Mouse (Mus musculus) cerebellum, adult 11-12 months (tissue): ENCODE results near the gene Tsen2.

Experiments used
- DNase-seq: peaks from one replicate; pipeline ENCODE4 v3.0.0; 2022

Gene Tsen2

DNA sequence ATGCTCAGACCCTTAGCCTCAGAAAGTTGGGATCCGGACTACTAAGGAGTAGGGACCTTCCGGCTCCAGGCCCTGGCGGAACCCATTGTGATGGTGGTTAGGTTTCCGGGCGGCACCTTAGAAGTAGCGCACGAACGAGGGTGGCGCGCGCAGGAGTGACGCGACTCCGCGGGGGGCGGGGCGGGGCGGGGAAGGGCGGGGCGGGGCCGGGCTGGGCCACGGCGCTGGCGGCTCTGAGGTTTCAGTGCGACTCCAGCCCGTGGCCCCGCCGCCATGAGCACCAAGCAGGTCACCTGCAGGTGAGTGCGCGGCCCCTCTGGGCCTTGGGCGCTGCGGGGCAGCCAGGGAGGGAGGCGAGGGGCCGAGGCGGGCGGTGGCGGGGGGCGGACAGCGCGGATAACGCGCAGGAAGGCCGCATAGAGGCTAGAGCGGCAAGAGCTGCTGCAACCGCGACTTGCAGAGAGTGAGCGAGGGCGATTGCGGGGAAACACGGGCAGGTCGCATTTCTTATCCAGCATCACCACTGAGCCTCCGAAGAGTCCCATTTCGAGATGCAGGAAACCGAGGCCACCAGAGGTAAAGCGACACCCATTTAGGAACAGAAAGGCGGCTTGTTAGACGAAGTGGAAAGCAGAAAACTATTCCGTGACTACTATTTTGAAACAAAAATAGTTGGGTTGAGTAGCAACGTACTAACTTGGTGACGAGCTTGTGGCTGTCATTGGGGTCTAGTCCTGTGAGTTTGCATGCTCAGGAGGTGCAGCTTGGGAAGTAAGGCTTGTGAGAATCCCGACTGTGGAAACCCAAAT, 57.5 kb downstream of the Tsen2 start, which contains the start of gene Mkrn2:
Mkrn2 (plus strand) TSS at position 188 of the 809 bp plus-strand sequence.
- peak; percentile 78 for DNase-seq

DNA sequence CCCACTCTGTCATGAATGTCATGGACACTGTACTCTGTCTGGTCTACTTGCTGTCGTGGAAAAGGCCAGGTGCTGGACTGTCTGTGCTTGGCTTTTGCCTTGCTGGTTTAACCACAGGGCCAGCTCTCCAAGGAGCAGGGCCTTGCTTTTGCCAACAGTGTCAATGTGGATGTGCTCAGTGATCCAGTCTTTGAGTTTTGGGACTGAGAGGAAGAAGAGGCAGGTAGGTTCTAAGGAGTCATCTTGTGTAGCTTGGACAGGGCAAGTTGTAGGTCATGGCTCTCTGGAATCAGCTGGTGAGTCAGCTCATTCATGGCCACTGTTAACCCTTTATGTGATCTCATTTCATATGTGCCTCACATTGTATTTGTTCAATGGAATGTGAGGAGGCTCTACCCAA, 62.0 kb downstream of the Tsen2 start:
- DNase-seq: no peak

DNA sequence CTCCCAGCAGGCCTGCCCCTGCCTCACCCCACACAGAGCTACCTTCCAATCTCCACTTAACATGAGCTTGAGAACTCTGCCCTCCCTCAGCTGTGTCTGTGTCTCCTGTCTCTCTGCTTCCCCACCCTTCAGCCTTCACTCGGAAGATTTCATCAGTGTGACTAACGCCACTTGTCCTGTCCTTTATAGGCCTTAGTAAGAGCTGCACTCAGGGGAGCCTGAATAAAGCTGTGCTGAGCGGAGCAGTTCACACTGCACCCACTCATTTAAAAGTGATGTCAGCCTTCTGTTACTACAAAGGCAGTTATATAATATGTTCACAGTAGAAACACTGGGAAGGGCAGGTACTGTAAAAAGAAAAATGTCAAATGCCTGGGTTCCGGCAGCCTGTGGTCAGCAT, 63.0 kb downstream of the Tsen2 start:
- no peak for DNase-seq

DNA sequence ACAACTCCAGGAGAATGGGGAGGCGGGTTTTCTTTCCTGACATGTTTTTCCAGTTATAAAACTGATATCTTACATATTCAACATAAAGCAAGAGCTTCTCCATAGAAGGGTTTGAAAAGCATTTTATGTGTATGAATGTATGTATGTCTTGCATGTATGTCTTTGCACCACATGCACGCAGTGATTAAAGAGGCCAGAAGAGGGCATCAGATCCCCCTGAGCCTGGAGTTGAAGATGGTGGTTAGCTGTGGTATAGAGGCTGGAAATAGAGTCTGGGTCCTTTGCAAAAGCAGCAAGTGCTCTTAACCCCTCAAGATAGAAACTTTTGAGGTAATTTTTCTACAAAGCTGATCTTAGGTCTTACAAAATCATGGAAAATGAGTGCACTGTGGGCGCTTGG, 64.7 kb downstream of the Tsen2 start:
- DNase-seq: no peak

DNA sequence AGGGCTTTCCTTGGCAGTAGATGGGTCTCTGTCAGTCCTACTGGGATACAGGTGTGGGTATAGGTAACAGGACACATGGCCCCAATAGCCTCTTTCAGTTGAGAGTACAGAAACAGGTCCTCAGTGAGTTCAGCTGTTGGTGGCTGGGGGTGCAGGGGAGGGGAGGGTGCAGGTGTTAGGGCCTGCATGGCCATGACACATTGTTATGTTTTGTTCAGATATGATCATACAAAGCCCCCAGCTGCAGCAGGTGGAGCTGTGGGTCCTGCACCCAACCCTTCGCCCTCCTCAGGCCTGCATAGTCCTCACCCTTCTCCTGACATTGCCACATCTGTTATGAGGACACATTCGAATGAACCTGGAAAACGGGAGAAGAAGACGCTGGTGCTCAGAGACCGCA, 65.8 kb downstream of the Tsen2 start:
- no peak for DNase-seq

DNA sequence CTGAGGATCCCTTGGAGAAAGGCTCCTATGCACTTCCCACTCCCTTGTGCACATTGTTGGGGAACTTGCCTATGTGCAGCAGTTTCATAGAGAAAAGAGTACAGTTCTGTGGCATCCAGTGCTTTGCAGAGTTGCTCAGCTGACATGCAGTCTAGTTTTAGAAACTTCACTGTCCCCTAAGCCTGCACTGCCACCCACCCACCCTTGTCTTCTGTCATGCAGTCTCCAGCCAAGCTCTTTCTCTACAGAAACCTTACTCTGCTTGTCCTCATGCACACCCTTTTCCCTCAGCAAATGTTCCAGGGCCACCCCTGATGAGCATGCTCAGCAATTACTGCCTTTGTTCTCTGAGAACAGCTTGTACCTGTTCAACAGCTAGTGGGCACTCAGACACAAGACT, 69.3 kb downstream of the Tsen2 start:
- DNase-seq: no peak

DNA sequence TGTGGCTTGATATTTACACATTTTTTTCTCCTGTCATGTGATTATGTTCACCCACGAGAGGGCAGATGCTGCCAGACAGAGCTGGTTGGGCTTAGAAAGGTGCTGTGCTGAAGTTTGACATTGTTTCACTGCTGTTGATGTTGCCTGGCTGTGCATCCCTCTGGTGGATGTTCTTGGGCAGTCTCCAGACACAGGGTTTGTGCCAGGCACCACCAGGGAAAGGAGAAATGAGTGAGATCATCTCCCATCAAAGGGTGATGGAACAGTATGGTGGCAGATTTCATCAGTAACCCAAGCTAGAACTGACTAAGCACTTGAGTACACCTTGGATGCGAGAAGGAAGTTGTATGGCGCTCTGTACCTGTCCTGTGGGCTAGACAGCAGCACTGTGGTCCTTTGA, 71.5 kb downstream of the Tsen2 start:
- DNase-seq: no peak

DNA sequence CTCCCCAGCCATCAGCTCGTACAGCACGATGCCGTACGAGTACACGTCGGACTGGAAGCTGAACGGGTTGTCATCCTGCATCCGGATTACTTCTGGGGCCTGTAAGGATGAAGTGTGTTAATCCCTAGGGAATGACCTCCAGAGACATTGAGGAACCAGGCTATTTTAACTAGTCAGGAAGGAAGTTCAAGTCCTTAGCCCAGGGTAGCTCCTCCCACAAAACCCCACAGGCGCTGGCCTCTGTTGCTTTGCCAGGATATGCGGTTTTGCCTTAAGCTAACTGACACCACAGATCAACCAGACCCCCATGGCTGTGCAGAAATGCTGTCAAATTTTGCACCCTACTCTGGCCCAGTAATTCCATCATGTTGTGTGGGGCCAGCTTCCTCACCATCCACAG, 75.4 kb downstream of the Tsen2 start:
- DNase-seq: no peak

DNA sequence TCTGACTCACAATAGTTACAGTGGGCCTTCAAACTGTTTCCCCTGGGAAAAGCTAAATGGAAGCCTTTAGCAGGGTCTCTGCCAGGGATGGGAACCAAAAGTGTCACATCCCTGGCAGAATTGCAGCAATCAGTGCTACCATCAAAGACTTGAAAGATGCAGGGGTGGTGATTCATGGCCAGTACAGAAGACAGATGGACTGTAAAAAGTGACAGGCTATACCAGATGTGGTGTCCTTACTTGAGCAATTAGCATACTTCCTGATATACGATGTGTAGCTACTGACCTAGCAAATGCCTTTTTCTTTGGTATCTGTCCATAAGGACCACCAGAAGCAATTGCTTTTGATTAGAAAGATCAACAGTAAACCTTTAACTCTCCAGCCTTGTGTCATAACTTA, 76.5 kb downstream of the Tsen2 start:
- no peak for DNase-seq

DNA sequence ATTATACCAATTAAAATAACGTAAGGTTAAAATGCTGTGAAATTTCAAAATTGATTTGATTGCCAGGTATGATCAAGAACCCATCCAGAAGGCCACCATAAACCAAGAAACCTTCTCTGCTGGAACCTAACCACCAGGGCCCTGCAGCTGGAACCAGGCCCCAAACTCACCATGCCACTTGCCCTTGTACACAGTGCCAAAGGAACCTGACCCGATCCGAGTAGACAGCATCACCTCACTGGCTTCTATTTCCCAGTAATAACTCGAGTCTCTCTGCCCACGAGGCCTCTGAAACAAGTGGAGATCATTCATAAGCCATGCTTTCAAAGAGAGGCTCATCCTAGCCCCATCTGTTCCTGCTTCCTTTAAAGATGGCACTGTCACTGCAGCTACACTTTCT, 81.7 kb downstream of the Tsen2 start:
- no peak for DNase-seq
